Mouse (Mus musculus) frontal cortex, postnatal 25 days (tissue): ENCODE measurements around the gene Rnf224.
"Not testable (repeated sequence)": the region's sequence is repeated elsewhere in the genome, so short reads cannot be mapped to it uniquely, and the experiment has no call there.

Experiments used
- DNase-seq, 2 experiments: peaks; one replicate each; pipeline ENCODE4 v3.0.0; 2022; ENCODE audit warnings: low spot score in 2 of 2

Gene Rnf224

DNA sequence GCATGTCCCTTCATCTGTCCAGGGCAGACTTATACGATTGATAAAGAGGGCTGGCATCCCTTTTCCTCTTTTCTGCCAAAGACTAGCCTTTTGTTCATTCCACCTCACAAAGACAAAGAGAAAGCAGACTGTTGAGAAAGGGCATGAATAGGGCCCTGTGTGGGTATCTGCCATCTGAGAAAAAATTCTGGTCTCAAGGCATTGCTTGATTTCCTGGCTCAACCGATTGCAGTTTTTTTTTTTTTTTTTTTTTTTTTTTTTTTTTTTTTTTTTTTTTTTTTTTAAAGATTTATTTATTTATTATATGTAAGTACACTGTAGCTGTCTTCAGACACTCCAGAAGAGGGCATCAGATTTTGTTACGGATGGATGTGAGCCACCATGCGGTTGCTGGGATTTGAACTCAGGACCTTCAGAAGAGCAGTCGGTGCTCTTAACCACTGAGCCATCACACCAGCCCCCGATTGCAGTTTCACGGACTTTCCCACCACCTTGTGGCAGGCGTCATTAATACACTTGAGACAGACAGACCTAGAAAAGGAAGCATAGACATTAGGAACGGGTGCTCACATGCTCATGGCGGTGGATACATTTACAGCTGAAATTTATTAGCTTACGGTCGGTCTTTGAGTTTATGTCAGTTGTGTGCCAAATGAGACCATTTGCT lies 20.0 kb upstream of the Rnf224 start:
- DNase-seq: not testable (repeated sequence)

DNA sequence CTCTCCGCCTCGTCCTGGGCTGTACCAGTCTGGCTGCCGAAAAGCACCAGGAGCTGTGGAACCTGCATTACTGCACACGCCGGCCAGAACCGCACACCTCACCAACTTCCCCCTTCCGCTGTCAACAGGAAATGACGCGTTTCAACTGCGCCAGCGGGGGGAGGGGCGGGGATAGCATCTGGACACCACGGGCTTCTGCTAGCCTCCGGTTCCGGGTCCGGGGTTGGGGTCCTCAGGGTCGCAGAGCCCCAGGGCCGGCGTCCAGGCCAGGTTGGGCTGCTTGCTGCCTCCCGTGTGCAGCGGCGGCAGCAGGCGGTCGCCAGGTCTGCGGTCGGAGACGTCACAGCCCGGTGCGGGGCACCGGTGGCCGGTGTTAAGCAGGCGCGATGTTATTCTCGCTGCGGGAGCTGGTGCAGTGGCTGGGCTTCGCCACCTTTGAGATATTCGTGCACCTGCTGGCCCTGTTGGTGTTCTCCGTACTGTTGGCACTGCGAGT lies 18.7 kb upstream of the Rnf224 start, which contains the start of gene Tmem203:
Gene Tmem203 (plus strand): TSS at position 156 of the 496 bp plus-strand sequence.
- DNase-seq: peak; percentile 81 to 82

DNA sequence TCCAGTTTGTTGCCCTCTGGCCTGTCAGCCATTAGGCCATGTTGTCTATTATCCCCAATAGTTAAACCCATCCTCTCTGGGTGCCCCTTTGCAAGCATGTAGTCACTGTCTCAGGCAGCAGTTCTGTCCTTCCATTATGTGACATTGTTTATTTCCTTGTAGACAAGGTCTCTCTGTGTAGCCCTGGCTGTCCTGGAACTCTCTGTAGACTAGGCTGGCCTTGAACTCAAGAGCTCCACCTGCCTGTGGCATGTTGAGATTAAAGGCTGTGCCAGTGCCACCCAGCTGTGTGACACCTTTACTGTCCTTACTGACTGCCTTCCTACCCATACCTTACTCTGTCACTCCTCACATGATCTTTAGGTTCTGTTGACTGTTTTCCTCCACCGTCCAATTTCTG lies 15.7 kb upstream of the Rnf224 start:
- no peak for DNase-seq

DNA sequence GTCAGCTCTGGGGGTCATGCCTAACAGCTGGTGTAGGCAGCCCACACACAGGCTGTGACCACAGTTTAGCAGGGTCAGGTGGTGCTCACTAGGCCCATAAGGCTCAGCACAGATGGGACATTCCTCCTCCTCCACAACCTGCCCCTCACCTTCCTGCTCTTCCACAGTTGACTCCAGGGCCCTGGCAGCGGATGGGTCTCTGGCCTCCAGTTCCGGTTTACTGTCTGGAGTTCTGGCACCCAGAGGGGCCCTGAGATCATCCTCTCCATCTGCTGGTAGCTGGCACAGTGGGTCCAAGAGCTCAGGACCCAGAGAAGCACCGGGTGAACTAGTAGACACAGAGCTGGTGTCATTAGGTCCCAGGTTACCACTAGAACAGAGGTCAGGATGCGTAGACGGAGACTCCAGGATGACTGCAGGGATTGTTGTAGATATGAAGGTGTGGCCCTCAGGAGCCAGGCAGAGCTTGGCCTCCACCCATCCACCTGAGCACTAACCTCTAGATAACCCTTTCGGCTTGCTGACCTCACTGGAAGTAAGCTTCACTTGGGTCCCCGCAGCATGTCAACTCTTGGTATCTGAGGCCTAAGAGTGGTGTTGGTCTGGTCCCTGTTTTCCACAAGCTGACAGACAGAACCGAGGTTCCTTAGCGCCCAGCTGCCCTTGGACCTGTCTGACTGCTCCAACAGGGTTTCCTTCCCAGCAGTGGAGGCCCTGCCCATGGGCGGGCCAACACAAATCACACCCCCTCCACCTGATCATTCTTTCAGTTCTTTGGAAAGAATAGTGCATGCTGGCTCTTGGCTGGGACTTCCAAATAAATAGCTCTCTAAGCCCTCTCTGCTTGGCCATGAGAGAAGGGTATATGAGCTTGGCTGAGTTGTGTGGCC lies 9.8 kb upstream of the Rnf224 start, which contains the start of gene AL732309.1:
Gene AL732309.1 (minus strand): TSS at position 681 of the 890 bp plus-strand sequence.
- no peak for DNase-seq

DNA sequence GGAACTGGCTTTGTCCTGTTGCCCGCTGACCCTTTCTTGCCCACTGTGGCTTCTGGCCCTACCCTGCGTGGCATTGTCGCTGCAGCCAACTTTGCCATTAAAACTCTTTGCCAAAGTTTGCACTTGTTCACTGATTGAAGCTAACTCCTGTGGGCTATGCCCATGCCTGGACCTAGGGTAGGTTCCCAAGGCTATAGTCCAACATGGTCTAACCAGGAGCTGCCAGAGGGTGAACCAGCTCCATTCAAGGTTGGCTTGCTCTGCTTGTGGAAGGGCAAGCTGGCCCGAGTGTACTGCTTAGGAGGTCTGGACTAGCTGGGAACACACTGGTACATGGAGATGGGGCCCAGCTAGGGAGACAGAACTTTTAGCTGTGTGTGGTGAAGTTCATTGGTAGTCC lies 7.6 kb upstream of the Rnf224 start:
- DNase-seq: no peak

DNA sequence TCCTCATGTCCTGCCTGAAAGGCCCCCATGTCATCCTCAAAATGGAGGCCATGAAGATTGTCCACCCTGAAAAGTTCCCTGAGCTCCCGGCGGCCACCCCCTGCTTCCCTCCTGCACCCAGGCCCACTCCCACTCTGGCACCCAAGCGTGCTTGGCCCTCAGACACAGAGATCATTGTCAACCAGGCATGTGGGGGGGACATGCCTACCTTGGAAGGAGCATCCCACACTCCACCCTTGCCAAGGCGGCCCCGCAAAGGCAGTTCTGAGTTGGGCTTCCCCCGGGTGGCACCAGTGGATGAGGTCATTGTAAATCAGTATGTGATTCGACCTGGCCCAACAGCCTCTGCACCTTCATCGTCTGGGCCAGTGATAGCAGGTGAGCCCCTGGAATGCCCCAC lies 6.8 kb upstream of the Rnf224 start:
- no peak for DNase-seq

DNA sequence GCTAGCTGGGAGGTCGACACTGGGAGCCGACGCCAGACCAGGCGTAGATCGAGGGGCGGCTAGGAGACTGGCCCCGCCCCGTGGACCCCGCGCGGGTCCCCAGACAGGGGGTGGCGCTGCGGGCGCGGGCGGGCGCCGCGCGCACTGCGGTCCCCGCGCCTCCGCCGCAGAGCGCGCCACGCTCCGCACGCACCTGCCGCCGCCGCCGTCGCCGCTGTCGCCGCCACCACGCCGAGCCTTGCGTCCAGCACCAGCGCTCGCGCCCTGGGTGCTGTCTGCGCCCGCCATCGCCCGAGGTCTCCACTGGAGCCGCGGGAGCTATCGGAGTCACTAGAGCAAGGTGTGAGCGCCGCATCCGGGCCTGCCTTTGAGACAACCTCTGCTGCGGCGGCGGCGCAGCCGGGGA lies 5.5 kb upstream of the Rnf224 start, which contains the start of the genes Rnf208 and Cysrt1:
Gene Rnf208 (plus strand): TSS at position 155 of the 406 bp plus-strand sequence.
Gene Cysrt1 (minus strand): TSS at position 352 of the 406 bp plus-strand sequence.
- DNase-seq: peak in 1 of 2 experiments; percentile 36

DNA sequence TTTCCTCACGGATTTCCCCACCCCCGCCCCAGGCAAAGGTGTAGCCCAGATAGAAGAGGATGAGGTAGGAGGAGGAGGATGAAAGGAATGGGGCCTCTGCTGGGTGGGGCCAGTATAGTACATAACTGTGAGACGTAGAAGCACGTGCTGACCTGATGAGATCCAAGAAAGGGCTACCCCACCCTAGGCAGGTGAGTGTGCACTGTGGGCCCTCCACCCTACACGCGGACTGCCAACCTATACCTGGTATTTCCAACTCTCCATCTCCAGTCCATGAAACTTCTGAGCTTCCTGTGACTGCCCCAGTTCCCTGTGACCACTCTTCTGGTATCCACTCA lies 4.8 kb upstream of the Rnf224 start:
- no peak for DNase-seq

DNA sequence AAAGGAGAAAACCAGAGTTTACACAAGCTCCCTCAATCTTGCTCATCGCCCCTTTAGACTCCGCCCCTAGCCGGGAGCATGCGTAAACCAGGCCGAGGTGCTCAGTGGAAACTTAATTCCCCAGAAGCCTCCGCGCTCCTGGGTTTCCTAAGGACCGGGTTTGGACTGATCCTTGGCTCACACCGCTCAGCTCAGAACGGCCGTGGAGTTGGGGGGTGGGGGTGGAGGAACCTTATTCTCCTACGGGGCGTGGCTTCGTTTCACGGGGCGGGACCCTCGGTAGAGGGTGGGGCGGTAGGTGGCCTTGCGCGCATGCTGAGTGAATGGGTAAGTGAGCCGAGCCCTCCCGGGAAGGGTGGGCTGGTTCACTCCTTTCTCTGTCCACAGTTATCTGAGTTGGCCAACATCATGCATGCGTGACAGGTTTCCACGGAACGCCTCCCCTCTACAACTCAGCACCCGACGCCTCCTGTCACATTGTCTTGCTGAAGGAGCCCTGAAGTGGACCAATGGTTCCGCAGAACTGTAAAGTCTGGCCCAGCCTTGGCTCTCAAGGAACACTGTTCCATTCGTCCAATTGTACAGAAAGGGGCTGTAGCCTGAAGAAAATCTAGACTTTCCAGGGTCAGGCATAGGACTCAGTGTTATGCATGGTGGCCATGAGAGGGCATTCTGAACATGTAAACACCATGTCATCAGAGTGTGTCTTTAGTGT lies 4.3 kb upstream of the Rnf224 start:
- peak; percentile 33 to 50 for DNase-seq

DNA sequence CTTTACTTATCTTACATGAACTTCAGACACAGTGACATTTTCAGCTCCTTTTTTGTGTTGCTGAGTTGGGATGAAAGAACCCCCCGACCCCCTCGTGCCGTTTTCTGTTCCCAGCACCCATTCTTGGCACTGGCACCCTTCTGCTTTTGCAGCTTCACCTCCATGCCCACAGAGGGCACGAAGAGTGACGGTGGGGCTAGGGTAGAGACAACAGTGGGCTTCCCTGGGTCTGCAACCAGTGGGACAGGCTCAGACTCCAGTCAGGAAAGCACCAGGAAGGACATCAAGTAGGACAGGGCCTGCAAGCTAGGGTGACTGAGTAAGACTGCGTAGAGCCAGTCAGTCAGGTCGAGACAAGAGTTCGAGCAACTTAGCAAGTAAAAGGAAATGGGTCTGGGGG lies 3.7 kb upstream of the Rnf224 start:
- DNase-seq: no peak

DNA sequence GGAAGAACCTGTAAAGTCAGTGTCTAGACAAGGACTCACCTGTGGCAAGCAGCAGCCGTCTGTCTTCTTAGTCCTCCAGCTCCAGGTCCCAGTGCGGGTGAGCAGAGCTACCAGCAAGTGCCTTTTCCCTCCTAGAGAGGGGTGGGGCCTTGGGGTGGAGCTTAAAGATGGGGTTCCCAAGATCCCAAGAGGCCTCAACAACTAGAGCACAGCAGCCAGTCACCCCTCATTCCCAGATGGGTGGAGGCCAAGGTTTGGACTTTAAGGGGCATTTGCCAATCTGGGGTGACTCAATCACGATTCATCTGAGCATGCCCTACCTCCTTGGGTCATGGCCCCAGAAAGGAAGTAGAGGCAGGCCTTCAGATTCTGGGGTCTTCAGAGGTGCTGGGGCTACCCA lies 3.2 kb upstream of the Rnf224 start:
- DNase-seq: no peak

DNA sequence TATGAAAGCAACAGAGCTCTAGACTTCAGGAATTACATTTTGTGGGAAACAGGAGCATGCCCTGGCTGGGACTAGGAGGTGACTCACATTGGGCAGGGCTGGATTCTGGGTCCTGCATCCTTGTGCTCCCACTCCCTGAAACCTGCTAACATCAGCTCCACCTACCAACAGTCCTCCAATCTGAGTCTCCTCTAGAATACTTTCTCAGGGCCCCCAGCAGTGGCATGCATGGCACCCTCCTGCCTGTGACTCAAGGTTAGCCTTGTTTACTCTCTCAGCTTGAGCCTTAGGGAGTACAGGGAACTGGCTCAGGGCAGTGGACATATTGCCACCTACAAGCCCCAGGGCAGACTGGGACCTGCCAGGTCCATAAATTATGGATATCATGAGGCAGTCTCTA lies 1.5 kb upstream of the Rnf224 start:
- DNase-seq: no peak

DNA sequence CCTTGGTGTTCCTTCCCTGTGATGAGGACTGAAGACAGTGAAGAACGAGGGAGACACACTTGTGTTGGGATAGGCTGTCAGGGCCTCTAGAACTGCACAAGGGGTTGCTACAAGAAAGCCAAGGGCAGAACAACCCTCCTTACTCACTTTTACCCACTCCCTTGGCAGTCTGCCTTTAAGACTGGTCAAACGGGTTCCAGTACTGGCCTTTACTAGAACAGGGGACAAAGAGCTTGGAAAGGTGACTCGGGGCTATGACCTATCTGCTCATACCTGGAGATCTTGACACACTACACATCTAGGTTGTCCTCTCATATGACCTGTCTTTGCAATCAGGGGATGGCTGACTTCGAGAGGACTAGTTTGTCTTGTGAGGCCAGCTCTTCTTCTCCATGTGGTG lies 935 bp upstream of the Rnf224 start:
- no peak for DNase-seq

DNA sequence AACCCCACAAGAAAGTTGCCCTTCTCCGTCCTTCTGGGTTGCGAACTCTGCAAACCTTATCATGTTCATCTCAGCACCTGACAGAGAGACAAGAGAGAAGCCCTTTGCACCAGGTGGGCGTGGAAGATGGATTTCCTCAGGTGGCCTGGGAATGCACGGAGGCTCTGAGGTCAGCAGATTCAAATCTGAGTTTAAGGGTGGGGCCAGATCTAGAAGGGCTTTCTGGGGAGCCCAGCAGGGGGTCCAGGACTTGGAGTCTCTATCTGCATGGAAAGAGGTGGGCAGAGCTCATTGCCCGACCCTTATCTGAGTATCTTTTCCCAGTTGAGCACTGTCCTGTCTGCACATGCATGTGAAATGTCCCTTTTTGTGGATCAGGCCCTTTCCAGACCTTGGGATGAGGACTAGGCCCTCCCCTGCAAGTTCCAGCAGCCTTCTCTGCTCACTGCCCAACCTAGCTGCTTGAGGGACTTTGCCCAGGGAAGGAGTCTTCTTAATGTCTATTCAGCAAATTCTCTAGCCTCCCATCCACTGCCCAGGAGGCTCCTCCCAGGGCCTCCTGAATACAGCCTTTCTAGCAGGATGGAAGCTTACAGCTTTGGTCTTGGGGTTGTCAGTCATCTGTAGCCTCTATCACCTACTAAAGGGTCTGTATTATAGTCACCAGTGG lies 1.9 kb downstream of the Rnf224 start:
- DNase-seq: no peak

DNA sequence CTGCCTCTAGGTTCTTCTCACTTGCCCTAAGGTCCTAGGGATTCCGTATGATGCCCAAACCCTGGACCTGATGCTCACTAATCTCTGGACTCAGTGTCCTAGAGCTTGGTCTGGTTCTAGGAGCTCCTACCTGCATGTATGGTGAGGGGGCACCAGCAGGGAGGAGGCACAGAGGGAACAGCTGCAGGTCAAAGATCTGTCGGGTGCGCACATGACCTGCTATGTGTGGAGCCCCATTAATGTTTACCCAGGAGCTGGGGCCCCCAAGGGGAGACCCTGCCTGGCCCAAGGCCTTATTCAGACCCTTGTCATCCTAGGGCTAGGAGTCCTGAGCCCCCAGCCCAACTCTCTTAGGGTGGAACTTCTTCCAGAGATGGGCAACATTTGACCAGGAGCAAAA lies 2.5 kb downstream of the Rnf224 start, which contains the start of gene Slc34a3:
Gene Slc34a3 (minus strand): TSS at position 315 of the 400 bp plus-strand sequence.
- DNase-seq: no peak

DNA sequence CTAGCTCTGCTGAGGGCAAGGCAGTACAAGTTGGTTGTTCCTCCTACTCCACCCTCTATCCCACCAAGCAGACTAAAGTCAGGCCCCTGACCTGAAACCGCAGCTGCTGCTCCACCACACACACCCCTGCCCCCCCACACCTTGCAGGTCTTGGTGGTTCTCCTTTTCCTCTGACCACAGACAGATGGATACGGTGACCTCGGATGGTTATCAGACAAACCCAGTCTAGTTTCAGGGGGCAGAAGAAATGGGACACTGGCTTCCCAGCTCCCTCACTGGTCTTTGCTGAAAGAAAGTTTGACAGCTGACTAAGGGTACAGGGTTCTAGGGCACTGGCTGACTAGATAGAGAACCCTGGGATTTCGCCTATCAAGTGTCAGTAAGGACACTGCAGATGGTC lies 3.2 kb downstream of the Rnf224 start:
- no peak for DNase-seq

DNA sequence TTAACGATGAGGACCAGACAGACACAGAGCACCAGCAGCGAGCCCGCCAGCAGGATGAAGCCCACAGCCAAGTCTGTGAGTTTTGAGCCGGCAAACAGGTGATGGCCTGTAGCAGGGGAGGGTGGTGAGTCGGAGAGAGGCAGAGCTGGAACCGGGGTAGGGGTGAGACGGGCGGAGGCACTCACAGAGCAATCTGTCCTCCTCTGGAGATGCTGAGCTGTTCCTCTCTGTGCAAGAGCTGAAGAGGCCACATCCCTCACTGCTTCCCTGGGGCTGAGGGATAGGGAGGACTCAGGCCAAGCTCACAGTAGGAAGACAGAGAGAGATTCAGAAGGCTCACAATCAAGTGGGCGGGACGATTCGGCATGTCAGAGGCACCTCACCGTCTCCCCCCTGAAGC lies 5.5 kb downstream of the Rnf224 start:
- no peak for DNase-seq

DNA sequence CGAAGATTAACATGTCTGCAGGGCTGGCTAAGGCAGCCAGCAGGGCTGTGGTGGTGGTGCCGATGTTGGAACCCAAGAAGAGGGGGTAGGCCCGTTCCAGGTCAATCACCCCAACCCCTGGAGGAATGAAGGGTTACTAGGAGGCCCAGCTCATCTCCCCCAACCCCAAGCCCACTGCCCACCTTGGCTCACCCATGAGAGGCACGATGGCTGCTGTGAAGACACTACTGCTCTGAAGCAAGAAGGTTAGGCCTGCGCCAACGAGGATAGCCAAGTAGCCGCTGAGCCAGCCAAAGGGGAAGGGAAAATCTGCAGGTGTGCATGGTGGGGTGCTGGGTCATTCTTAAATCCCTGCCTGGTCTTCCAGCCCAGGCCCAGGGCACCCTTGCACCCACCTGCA lies 6.0 kb downstream of the Rnf224 start:
- no peak for DNase-seq

DNA sequence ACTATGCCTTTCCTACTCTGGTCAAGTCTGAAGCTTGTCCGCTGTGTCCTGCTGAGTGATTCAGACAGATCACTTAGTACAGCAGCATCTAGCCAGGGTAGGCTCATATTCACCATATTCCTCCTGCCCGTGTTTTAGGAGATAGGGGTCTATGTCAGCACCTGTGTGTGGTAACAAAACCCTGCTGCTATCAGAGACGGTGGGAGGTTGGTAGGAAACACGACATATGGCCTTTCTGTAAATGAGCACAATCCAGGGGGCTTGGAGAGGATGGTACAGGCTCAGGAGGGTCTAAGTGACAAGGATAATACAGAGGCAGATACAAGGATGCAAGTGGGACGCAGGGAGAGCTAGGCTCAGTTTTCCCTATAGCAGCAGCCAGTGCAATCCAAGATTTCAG lies 7.0 kb downstream of the Rnf224 start:
- DNase-seq: no peak

DNA sequence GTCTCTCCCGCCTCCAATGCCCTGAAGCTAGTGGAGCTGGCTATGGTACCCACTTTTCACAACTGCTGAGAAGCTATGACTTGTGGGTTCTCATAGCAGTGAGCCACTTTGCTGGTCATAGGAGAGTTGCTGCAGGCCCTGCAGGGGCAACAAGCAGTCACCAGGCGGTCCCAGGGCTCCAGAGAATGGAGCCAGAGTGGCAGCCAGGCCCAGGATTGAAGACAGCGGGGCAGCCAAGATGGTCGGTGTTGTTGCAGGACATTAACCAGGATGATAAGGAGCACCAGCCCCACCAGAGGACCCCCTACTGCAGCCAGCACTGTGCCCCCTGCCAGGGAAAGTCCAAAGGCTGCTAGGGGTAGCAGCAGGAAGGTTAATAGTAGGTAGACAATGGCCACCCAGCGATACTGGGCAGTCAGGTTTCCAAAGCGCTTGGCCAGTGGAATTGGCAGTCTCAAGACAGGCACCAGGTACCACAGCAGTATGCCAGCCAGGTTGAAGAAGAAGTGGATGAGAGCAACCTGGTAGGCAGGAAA lies 7.5 kb downstream of the Rnf224 start:
- DNase-seq: no peak

DNA sequence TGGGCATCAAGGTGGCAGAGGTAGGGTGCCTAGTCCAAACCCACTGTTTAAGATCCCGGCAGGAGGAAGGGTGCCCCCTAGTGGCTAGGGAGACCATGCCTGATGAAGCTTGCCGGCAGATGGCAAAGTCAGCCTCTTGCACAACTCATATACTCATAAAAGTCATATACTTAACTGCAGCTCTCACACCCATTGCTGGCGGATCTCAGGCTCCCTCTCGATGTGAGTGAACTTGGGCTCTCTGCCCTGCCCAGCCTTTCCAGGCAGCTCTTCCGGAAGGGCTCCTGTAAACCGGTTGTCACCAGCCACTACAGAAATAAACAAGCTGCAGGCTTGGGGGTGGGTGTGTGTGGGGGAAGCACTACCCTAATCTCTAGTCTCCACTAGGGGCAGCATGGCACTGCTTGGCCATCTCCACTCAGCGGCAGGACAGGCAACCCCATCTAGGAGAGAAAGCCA lies 8.1 kb downstream of the Rnf224 start:
- peak; percentile 55 to 69 for DNase-seq
